Mouse (Mus musculus) forebrain, postnatal 0 days (tissue): ENCODE results near the gene Mrpl2. TPM values are rescaled to one million over a fixed set of nuclear protein-coding genes. Genes with fewer than 3 reads are reported as not detected.

Source experiments
- ATAC-seq: fragments of 200-750 bp; cut with Nextera tagmentation; 2 replicates; pipeline ENCODE4 v1.8.0; 2017; ENCODE audit warnings: mild to moderate bottlenecking, moderate library complexity
- DNase-seq: peaks from one replicate; pipeline ENCODE4 v3.0.0-alpha.2; 2015
- H3K27ac ChIP-seq: fragments of 300-500 bp; sonication (generic); 2 replicates; pipeline ENCODE4 v1.5.1; 2014; ENCODE audit warnings: low read depth, mild to moderate bottlenecking, antibody characterized with exemption, low read length, moderate library complexity, mixed read lengths
- H3K27me3 ChIP-seq: fragments of 300-500 bp; sonication (generic); 2 replicates; pipeline ENCODE4 v1.6.1; 2014; ENCODE audit warnings: mild to moderate bottlenecking, low read length, mixed read lengths; ENCODE audit not compliant: insufficient read depth
- H3K36me3 ChIP-seq: fragments of 300-500 bp; sonication (generic); 2 replicates; pipeline ENCODE4 v1.6.1; 2014; ENCODE audit warnings: mild to moderate bottlenecking, moderate library complexity; ENCODE audit not compliant: insufficient read depth
- H3K4me1 ChIP-seq: fragments of 300-500 bp; sonication (generic); 2 replicates; pipeline ENCODE4 v1.6.1; 2014; ENCODE audit warnings: antibody characterized with exemption; ENCODE audit not compliant: insufficient read depth
- H3K4me2 ChIP-seq: fragments of 300-500 bp; sonication (generic); 2 replicates; pipeline ENCODE4 v1.6.1; 2014; ENCODE audit warnings: low read depth, mild to moderate bottlenecking, moderate library complexity
- H3K4me3 ChIP-seq: fragments of 300-500 bp; sonication (generic); 2 replicates; pipeline ENCODE4 v1.5.1; 2014; ENCODE audit warnings: low read depth, low read length, mixed read lengths
- H3K9ac ChIP-seq: fragments of 300-500 bp; sonication (generic); 2 replicates; pipeline ENCODE4 v1.6.1; 2014; ENCODE audit warnings: mild to moderate bottlenecking
- H3K9me3 ChIP-seq: fragments of 300-500 bp; sonication (generic); 2 replicates; pipeline ENCODE4 v1.6.1; 2016; ENCODE audit warnings: low read length
- CTCF ChIP-seq: sonication (generic); IDR thresholded peaks from 2 replicates; pipeline ENCODE4 v1.5.1; 2016; ENCODE audit warnings: antibody characterized with exemption, control low read depth, low read depth
- WGBS: fragments of 180-500 bp; shearing (Covaris S2); extraction: QIAGEN DNeasy Blood & Tissue Kit; methylation state at CpG from one replicate; pipeline ENCODE4 v1.1.7; 2014; 5-methylcytosine and 5-hydroxymethylcytosine counted together
- polyA plus RNA-seq: library from polyadenylated mRNA; unstranded; fragments of >200 nt; fragmentation: Nextera tagmentation; extraction: Ambion mirVana; gene quantifications from 2 replicates; pipeline ENCODE4 v1.2.1, GENCODE M21; 2015
- total RNA-seq: library from RNA; depleted of rRNA; stranded (reverse); fragments of >200 nt; gene quantifications from 2 replicates; pipeline ENCODE4 v1.2.3, GENCODE M21; 2014

Mrpl2 gene
- total and polyA plus RNA-seq, 2 experiments from 2014 or later: 51.4 to 96.2 TPM

- Histone ChIP-seq H3K36me3 (peaks cover 20% of the 10 kb centered on the region), H3K4me1 (peaks cover 26% of the 10 kb centered on the region), H3K27me3 (no peaks in the 10 kb centered on the region), H3K4me3 (peak overlapping the region; percentile 64), H3K27ac (peak overlapping the region; percentile 92), H3K9ac (peak overlapping the region; percentile 95), H3K4me2 (peak overlapping the region; percentile 88), H3K9me3 (no peaks in the 10 kb centered on the region)
- DNase-seq: no peak
- 33% methylated on average over 15 of the region's 15 CpGs for WGBS
- ATAC-seq: no peak
- no peak for TF ChIP-seq CTCF
These were observed 3.8 kb downstream of the Mrpl2 start for GRCm38 (mm10) chr17:46649811-46650210.

GRCm38 (mm10) chr17:46650232-46651031 lies 4.4 kb downstream of the Mrpl2 start, which contains the start of gene Cul7:
Cul7 (plus strand) TSS chr17:46650337.
- DNase-seq (peak; percentile 95), ATAC-seq (peak; percentile 96)
- Histone ChIP-seq H3K4me2 (peak within 1 kb of the TSS; percentile 88), H3K27ac (peak within 1 kb of the TSS; percentile 92), H3K9ac (peak within 1 kb of the TSS; percentile 95), H3K36me3 (peaks cover 21% of the 10 kb centered on the region), H3K4me3 (peak within 1 kb of the TSS; percentile 64), H3K9me3 (no peaks in the 10 kb centered on the region), H3K27me3 (no peaks in the 10 kb centered on the region), H3K4me1 (peaks cover 26% of the 10 kb centered on the region)
- 3% methylated on average over 58 of the region's 58 CpGs for WGBS
- TF ChIP-seq CTCF: no peak

- Histone ChIP-seq H3K9me3 (no peaks in the 10 kb centered on the region), H3K27me3 (no peaks in the 10 kb centered on the region), H3K4me3 (peak overlapping the region; percentile 64), H3K4me2 (peak overlapping the region; percentile 88), H3K27ac (0 out of 2 replicates have a peak overlapping the region, but pooled peaks have one; percentile 92), H3K9ac (peak overlapping the region; percentile 95), H3K36me3 (peaks cover 29% of the 10 kb centered on the region), H3K4me1 (peaks cover 26% of the 10 kb centered on the region)
- TF ChIP-seq CTCF: no peak
- DNase-seq (no peak), ATAC-seq (no peak)
- WGBS: 72% methylated on average over 17 of the region's 17 CpGs
These were observed 5.3 kb downstream of the Mrpl2 start for GRCm38 (mm10) chr17:46651292-46651691.

- Histone ChIP-seq H3K36me3 (peaks cover 35% of the 10 kb centered on the region), H3K4me1 (peaks cover 20% of the 10 kb centered on the region), H3K4me2 (peak overlapping the region; percentile 88), H3K4me3 (no peak overlapping the region; the same call in 1 of the 2 replicates), H3K27me3 (no peaks in the 10 kb centered on the region), H3K9ac (0 out of 2 replicates have a peak overlapping the region, but pooled peaks have one; percentile 95), H3K9me3 (no peaks in the 10 kb centered on the region), H3K27ac (no peak overlapping the region)
- 71% methylated on average over 20 of the region's 20 CpGs for WGBS
- no peak for DNase-seq
- no peak for ATAC-seq
- no peak for TF ChIP-seq CTCF
These were observed 5.9 kb downstream of the Mrpl2 start for GRCm38 (mm10) chr17:46651755-46652547.

- DNase-seq (no peak), ATAC-seq (no peak)
- no peaks in the 10 kb centered on the region for H3K27me3 ChIP-seq
- no peak overlapping the region for H3K4me2 ChIP-seq
- no peak overlapping the region for H3K27ac ChIP-seq
- H3K36me3 ChIP-seq: peaks cover 72% of the 10 kb centered on the region
- H3K9me3 ChIP-seq: no peaks in the 10 kb centered on the region
- H3K9ac ChIP-seq: no peak overlapping the region
- peaks cover 12% of the 10 kb centered on the region for H3K4me1 ChIP-seq
- no peak for TF ChIP-seq CTCF
- 89% methylated on average over 6 of the region's 6 CpGs for WGBS
- no peak overlapping the region for H3K4me3 ChIP-seq
These were observed 10.0 kb downstream of the Mrpl2 start for GRCm38 (mm10) chr17:46656054-46656453.

GRCm38 (mm10) chr17:46661351-46661750 lies 15.3 kb downstream of the Mrpl2 start:
- H3K36me3 ChIP-seq: peaks cover 86% of the 10 kb centered on the region
- no peak for TF ChIP-seq CTCF
- H3K4me1 ChIP-seq: no peaks in the 10 kb centered on the region
- no peaks in the 10 kb centered on the region for H3K27me3 ChIP-seq
- ATAC-seq (no peak), DNase-seq (no peak)
- no peak overlapping the region for H3K4me3 ChIP-seq
- WGBS: 95% methylated on average over 9 of the region's 9 CpGs
- no peak overlapping the region for H3K27ac ChIP-seq
- no peak overlapping the region for H3K9ac ChIP-seq
- H3K9me3 ChIP-seq: no peaks in the 10 kb centered on the region
- no peak overlapping the region for H3K4me2 ChIP-seq
